Mouse (Mus musculus) spleen, postnatal 10 days (tissue): ENCODE data around the gene Plxnd1.

Experiments
- DNase-seq, 2 experiments: peaks; one replicate each; pipeline ENCODE4 v3.0.0; 2021 to 2022; ENCODE audit warnings: low spot score in 2 of 2

The Plxnd1 gene

DNA sequence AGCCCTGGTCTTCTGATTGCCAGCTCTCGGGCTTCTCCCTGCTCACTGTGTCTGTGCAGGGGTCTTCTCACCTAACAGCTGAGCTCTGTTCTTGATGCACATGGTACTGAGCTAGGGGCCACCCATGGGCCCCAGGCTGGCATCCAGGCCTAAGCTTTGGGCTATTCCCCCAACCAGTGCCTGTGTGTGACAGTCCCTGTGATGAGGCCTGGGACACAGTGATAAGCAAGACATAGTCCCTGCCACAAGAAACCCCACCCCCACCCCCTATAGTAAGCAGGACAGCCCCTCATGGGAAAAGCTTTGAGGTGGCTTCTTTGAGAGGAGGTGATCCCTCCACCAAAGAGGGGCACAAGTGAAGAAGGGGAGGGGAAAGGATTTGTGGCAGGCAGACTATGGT lies 76.2 kb downstream of the Plxnd1 start:
- no peak for DNase-seq

DNA sequence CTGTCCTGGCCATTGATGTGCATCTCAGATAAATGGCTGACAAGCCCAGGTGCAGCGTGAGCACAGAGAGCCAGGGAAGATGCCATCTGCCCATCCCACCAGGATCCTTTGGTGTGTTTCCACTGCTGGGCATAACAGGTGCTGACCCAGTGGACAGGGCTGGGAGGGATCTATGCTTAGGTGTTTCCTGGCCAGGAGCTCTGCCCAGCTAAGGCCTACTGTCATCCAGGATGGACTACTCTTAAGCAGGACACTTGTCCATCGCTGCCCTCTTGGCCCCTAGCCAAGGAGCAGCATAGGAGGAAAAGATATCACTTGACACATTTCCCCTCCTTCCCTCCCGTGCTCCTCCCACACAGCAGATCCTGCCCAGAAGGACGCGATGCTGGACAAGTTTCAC lies 78.2 kb downstream of the Plxnd1 start:
- DNase-seq: no peak

DNA sequence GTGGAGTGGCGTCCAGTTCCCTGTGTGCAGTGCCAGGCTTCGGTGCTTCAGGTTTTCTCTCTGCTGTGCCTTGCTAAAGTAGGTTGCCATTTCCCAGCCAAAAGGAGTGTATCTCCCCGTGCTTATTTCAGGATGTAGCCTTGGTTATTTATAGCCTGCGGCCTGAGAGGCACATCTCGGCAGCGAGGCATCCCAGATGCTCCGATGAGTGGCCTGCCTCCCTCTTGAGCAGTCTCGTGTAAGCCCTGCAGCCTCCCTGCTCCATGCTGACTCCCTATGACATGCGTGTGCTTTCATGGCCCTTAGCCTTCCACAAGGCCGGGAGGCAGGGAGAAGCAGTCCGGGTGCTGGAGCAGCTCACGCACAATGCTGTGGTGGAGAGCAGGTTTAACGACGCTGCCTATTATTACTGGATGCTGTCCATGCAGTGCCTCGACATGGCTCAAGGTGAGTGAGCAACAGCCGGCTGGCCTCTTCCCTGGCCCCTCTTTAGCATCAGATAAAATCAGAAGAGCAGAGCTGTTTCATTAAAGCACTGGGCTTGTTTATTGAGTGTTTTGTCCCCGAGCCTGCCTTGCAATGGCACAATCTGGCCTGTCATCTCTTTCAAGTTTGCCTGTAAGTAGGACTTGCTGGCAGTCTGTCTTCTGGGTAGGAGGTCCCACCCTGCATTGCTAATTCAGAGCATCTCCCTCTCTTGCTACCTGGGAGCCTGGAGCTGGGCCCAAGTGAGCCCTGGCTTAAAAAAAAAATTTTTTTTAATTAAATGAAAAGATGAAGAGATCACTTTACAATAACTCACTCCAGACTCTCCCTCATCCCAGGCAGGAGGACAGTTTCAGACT lies 79.0 kb downstream of the Plxnd1 start:
- no peak for DNase-seq

DNA sequence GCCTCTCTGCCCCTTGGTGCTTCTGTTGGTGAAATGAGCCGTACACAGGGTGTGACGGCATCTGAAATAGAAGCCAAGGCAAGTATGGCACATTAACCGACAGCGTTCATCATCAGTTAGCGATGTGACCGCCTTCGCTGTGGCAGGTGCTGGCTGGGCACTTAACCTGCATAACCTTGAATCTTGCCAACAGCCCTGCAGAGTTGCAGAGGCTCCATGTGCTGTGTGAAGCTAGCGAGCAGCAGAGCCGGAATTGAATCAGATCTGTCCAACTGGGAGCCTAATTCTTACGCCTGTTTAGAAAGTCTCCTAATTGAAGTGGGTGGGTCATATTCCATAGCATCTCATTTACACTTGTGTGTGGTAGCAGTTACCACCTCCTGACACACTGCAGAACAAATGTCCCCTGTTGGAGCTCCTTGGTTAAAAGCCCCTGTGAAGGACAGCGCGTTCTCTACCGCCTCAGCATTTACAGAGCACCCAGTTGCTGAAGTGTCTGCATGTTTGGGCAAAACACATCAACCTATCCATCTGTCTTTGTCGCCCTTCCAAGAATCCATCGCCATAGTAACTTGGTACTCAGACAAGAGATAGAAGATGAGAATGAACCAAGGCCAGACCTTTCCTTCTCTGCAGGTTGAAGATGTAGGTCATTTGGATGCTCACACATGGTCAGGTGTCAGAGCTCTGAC lies 80.1 kb downstream of the Plxnd1 start:
- no peak for DNase-seq

DNA sequence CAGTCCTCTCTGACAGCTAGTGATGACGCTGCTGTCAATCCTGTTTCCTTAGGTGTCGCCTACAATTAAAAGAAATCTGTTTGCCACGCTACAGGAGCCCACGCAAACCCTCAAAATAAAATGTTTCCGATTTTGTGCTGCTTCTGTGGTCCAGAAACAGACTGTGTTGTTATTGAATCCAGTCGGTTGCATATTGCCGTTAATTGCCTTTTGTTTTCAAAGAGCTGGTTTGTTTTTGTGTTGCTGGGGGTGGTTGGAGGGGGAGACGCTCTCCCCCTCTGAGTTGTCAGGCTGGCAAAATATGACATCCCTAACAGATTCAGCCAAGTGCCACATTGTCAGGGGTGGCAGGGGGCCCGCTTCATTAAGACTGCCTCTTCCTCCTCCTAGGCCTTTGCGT lies 81.3 kb downstream of the Plxnd1 start:
- DNase-seq: no peak

DNA sequence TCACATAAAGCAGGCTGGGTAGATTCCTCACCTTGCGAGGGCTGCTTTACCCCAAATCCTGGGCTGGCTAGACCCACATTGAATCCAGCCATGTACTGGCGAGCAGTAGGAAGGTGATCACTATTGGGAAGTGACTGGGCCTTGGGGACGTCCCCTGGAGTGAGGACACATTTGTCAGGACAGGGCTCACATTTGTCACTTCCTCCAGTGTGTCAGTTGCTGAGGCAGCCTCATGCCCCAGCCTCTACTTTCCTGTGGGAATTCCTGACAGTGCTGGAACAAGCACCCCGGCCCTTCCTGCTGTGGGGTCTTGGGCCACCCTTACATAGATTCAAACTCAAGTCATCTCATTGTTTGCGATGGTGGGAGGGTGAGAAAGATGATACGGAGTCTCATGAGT lies 83.0 kb downstream of the Plxnd1 start:
- DNase-seq: no peak

DNA sequence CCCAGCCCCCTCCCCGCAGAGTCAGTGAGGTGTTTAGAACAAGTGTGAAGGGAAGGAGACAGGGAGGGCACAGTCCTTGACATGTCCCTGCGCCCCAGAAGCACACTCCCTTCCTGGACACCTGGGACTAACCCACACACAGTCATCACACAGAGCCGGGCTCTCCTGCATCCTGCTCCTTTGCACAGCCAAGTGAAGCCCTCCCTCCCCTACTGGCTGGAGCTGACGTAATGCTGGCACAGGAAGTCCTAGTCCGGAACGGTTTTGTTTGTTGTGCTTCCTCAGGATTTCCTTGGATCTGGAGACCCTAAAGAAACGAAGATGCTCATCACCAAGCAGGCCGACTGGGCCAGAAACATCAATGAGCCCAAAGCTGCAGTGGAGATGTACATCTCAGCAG lies 84.9 kb downstream of the Plxnd1 start:
- peak in 1 of 2 experiments; percentile 31 for DNase-seq

DNA sequence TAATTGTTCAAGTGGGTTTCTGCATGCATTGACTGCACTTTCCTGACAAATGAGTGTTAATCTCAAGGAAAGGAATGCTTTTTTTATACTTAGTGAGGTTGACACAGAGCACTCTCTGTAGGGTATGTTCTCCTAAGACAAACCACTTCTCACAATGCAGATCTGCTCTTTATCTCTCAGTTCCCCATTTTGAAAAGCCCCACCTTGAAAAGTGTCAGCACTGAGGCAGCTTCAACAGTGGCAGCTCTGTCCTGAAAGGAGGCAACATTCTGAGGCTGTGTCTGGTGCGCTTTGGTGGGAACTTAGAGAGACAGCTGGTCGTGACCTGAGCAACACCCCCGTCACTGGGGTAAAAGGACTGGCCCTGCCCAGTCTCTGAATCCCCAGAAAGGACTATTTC lies 85.8 kb downstream of the Plxnd1 start:
- peak in 1 of 2 experiments; percentile 44 for DNase-seq

DNA sequence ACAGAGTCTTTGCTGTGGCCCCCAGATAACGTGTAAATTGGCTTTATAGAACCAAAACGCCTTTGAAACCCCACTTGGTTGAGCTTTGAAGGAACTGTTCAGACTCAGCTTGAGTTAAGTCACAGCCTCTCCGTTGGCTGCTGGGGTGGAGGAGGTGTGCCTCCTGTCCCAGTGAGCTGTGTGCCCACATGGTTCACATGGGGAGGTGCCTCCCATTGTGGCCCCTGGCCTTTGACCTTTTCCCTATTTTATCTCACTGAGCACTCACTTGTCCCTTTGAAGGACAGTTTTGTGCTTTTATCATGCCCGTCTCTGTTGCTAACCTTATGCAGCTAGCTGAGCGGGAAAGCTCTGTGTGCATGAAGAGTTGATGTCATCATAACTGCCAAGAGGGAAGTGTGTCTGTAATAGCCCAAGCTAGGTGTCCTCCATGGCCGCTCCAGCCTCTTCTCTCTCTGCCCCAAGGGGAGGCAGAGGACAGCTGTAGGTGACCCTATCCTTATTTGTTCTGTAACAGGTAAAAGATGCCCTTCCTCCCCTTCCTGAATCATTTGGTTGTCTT lies 86.3 kb downstream of the Plxnd1 start:
- no peak for DNase-seq

DNA sequence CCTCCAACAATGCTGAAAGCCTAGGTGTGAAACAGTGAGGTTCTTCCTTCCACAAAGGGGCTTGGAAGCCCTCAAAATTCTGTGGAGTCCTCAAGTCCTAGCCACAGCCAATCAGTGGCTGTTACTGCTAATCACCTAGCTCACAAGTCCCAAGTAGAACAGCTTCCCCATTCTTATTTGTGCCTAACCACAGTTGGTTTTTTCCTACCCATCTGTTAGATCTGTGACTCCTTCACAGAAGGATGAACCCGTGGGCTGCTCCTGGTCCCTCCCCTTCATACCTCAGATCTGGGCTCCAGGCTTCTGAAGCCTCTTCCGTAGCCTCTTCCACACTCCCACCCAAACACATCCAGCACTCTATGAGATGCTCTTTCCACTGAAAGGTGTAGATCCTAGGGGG lies 87.9 kb downstream of the Plxnd1 start:
- no peak for DNase-seq

DNA sequence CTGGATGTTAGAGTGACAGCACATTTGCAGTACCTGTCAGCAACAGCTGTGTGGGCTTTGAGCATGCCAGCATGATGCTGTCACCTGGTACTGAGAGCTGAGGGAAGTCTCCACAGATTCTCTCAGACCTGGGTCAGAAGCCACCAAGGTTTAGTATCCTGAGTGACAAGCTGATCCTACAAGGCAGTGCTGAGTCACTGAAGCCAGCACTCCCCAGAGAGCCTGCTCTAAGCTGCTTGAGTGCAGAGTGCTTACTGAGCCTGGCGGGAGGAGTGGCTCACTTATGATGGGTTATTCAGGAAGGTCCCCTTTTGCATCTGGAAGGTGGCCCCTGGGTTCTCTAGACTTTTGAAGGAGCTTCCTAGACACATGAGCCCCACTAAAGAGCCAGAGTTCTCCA lies 88.3 kb downstream of the Plxnd1 start:
- DNase-seq: no peak

DNA sequence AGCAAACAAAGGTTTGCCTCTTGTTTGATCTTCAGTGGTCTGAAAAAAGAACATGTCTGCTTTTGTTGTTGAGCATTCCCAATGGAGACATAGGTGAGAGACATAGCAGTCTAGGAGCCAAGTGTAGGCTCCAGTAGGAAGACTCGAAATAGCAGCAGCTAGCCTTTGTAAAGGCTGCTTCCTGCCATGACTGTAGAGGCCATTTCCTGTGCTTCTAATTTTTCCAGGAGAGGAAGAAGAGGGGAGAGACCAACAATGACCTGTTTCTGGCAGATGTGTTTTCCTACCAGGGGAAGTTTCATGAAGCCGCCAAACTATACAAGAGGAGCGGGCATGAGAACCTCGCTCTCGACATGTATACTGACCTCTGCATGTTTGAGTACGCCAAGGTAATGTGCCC lies 89.2 kb downstream of the Plxnd1 start:
- DNase-seq: no peak
